Mouse (Mus musculus) kidney, embryonic 16.5 days (tissue): ENCODE data around the gene F7. TPM values are rescaled to one million over a fixed set of nuclear protein-coding genes. Genes with fewer than 3 reads are reported as not detected.
A peak's percentile ranks its signal among the peaks of the same experiment; 100 is the strongest.

Experiments used
- ATAC-seq: fragments of 200-750 bp; cut with Nextera tagmentation; 2 replicates; pipeline ENCODE4 v1.8.0; 2017; ENCODE audit warnings: moderate TSS enrichment; ENCODE audit not compliant: low FRiP score, low TSS enrichment
- H3K27ac ChIP-seq: fragments of 300-500 bp; sonication (generic); 2 replicates; pipeline ENCODE4 v1.5.1; 2014; ENCODE audit warnings: low read length
- H3K27me3 ChIP-seq: fragments of 300-500 bp; sonication (generic); 2 replicates; pipeline ENCODE4 v1.6.1; 2014; ENCODE audit warnings: low read length, control low read depth, mixed read lengths; ENCODE audit not compliant: insufficient read depth
- H3K36me3 ChIP-seq: fragments of 300-500 bp; sonication (generic); 2 replicates; pipeline ENCODE4 v1.6.1; 2014; ENCODE audit warnings: low read length, control low read depth, mixed read lengths; ENCODE audit not compliant: insufficient read depth
- H3K4me1 ChIP-seq: fragments of 300-500 bp; sonication (generic); 2 replicates; pipeline ENCODE4 v1.6.1; 2014; ENCODE audit warnings: low read length, control low read depth, mixed read lengths; ENCODE audit not compliant: insufficient read depth
- H3K4me2 ChIP-seq: fragments of 300-500 bp; sonication (generic); replicated peaks from 2 replicates; pipeline ENCODE4 v1.6.1; 2014; ENCODE audit warnings: low read depth, low read length
- H3K4me3 ChIP-seq: fragments of 300-500 bp; sonication (generic); 2 replicates; pipeline ENCODE4 v1.5.1; 2014; ENCODE audit warnings: mild to moderate bottlenecking, low read length
- H3K9ac ChIP-seq: fragments of 300-500 bp; sonication (generic); replicated peaks from 2 replicates; pipeline ENCODE4 v1.6.1; 2014; ENCODE audit warnings: low read length
- H3K9me3 ChIP-seq: fragments of 300-500 bp; sonication (generic); 2 replicates; pipeline ENCODE4 v1.6.1; 2016; ENCODE audit warnings: low read length, control low read depth
- WGBS: fragments of 180-500 bp; shearing (Covaris S2); extraction: QIAGEN DNeasy Blood & Tissue Kit; methylation state at CpG from one replicate; pipeline ENCODE4 v1.1.7; 2014; 5-methylcytosine and 5-hydroxymethylcytosine counted together
- polyA plus RNA-seq: library from polyadenylated mRNA; unstranded; fragments of >200 nt; fragmentation: Nextera tagmentation; extraction: Ambion mirVana; gene quantifications from 2 replicates; pipeline ENCODE4 v1.2.1, GENCODE M21; 2015

Gene F7
- polyA plus RNA-seq = 0.15 and 0.19 TPM in 2 replicates

- Histone ChIP-seq H3K4me1 (no peaks in the 10 kb centered on the region), H3K27ac (no peak within 1 kb of the TSS), H3K4me2 (no peak within 1 kb of the TSS), H3K4me3 (no peak within 1 kb of the TSS), H3K36me3 (no peaks in the 10 kb centered on the region), H3K9ac (no peak within 1 kb of the TSS), H3K27me3 (no peaks in the 10 kb centered on the region), H3K9me3 (no peaks in the 10 kb centered on the region)
- ATAC-seq = no peak
- 64% methylated on average over 10 of the region's 10 CpGs for WGBS
Observed at GRCm38 (mm10) chr8:13025487-13026224, at the start of gene F7. Gene F7 (plus strand): TSS chr8:13026034.

GRCm38 (mm10) chr8:12976290-12976689 lies 49.5 kb upstream of the F7 start:
- H3K4me3 ChIP-seq = no peak overlapping the region
- peaks cover 4% of the 10 kb centered on the region; the same call in 1 of the 2 replicates for H3K4me1 ChIP-seq
- 65% methylated on average over 11 of the region's 11 CpGs for WGBS
- H3K27ac ChIP-seq = no peak overlapping the region
- H3K27me3 ChIP-seq = no peaks in the 10 kb centered on the region
- peaks cover 10% of the 10 kb centered on the region; the same call in 1 of the 2 replicates for H3K36me3 ChIP-seq
- H3K9me3 ChIP-seq = no peaks in the 10 kb centered on the region
- no peak overlapping the region for H3K4me2 ChIP-seq
- ATAC-seq = no peak
- H3K9ac ChIP-seq = no peak overlapping the region

GRCm38 (mm10) chr8:12976723-12977122 lies 49.1 kb upstream of the F7 start:
- H3K9me3 ChIP-seq = no peaks in the 10 kb centered on the region
- ATAC-seq = no peak
- H3K4me1 ChIP-seq = peaks cover 4% of the 10 kb centered on the region; the same call in 1 of the 2 replicates
- H3K4me3 ChIP-seq = no peak overlapping the region
- no peak overlapping the region for H3K4me2 ChIP-seq
- H3K9ac ChIP-seq = no peak overlapping the region
- no peaks in the 10 kb centered on the region for H3K27me3 ChIP-seq
- 63% methylated on average over 5 of the region's 5 CpGs for WGBS
- H3K36me3 ChIP-seq = peaks cover 10% of the 10 kb centered on the region; the same call in 1 of the 2 replicates
- H3K27ac ChIP-seq = no peak overlapping the region

GRCm38 (mm10) chr8:12977325-12977724 lies 48.5 kb upstream of the F7 start:
- peaks cover 4% of the 10 kb centered on the region; the same call in 1 of the 2 replicates for H3K4me1 ChIP-seq
- H3K36me3 ChIP-seq = peaks cover 10% of the 10 kb centered on the region; the same call in 1 of the 2 replicates
- no peak for ATAC-seq
- H3K9ac ChIP-seq = no peak overlapping the region
- H3K27ac ChIP-seq = no peak overlapping the region
- H3K4me2 ChIP-seq = no peak overlapping the region
- H3K4me3 ChIP-seq = no peak overlapping the region
- H3K9me3 ChIP-seq = no peaks in the 10 kb centered on the region
- H3K27me3 ChIP-seq = no peaks in the 10 kb centered on the region
- 72% methylated on average over 12 of the region's 12 CpGs for WGBS

- ATAC-seq = peak; percentile 60; the same call in 1 of the 2 replicates
- no peak overlapping the region for H3K4me3 ChIP-seq
- H3K36me3 ChIP-seq = peaks cover 10% of the 10 kb centered on the region
- no peaks in the 10 kb centered on the region for H3K27me3 ChIP-seq
- H3K9ac ChIP-seq = no peak overlapping the region
- 50% methylated on average over 2 of the region's 2 CpGs for WGBS
- no peak overlapping the region for H3K4me2 ChIP-seq
- H3K27ac ChIP-seq = no peak overlapping the region
- H3K9me3 ChIP-seq = no peaks in the 10 kb centered on the region
- H3K4me1 ChIP-seq = peaks cover 4% of the 10 kb centered on the region; the same call in 1 of the 2 replicates
Observed at GRCm38 (mm10) chr8:12978308-12978707, 47.5 kb upstream of the F7 start.

- 23% methylated on average over 5 of the region's 5 CpGs for WGBS
- Histone ChIP-seq H3K9ac (no peak overlapping the region), H3K27ac (no peak overlapping the region), H3K4me3 (no peak overlapping the region), H3K9me3 (no peaks in the 10 kb centered on the region), H3K27me3 (no peaks in the 10 kb centered on the region), H3K36me3 (peaks cover 7% of the 10 kb centered on the region), H3K4me1 (peaks cover 4% of the 10 kb centered on the region; the same call in 1 of the 2 replicates), H3K4me2 (no peak overlapping the region)
- ATAC-seq = peak; percentile 91
Observed at GRCm38 (mm10) chr8:12978726-12979125, 47.1 kb upstream of the F7 start.

- Histone ChIP-seq H3K4me2 (no peak overlapping the region), H3K4me3 (no peak overlapping the region), H3K9ac (no peak overlapping the region), H3K27ac (no peak overlapping the region), H3K4me1 (no peaks in the 10 kb centered on the region), H3K9me3 (no peaks in the 10 kb centered on the region), H3K27me3 (no peaks in the 10 kb centered on the region), H3K36me3 (no peaks in the 10 kb centered on the region; the same call in 1 of the 2 replicates)
- ATAC-seq = no peak
- WGBS = 81% methylated on average over 18 of the region's 18 CpGs
Observed at GRCm38 (mm10) chr8:12983681-12984467, 42.0 kb upstream of the F7 start.

GRCm38 (mm10) chr8:12984601-12985243 lies 41.1 kb upstream of the F7 start:
- Histone ChIP-seq H3K9me3 (no peaks in the 10 kb centered on the region), H3K27me3 (no peaks in the 10 kb centered on the region), H3K4me1 (no peaks in the 10 kb centered on the region), H3K4me2 (no peak overlapping the region), H3K9ac (no peak overlapping the region), H3K4me3 (no peak overlapping the region), H3K27ac (no peak overlapping the region), H3K36me3 (no peaks in the 10 kb centered on the region; the same call in 1 of the 2 replicates)
- 91% methylated on average over 17 of the region's 17 CpGs for WGBS
- ATAC-seq = no peak

- ATAC-seq = no peak
- H3K9ac ChIP-seq = no peak overlapping the region
- H3K4me3 ChIP-seq = no peak overlapping the region
- H3K4me1 ChIP-seq = no peaks in the 10 kb centered on the region
- no peak overlapping the region for H3K27ac ChIP-seq
- no peak overlapping the region for H3K4me2 ChIP-seq
- 87% methylated on average over 13 of the region's 13 CpGs for WGBS
- H3K9me3 ChIP-seq = no peaks in the 10 kb centered on the region
- H3K36me3 ChIP-seq = no peaks in the 10 kb centered on the region; the same call in 1 of the 2 replicates
- no peaks in the 10 kb centered on the region for H3K27me3 ChIP-seq
Observed at GRCm38 (mm10) chr8:12985259-12985658, 40.6 kb upstream of the F7 start.
